Mouse (Mus musculus) forebrain, embryonic 15.5 days (tissue): Measurements from ENCODE around the gene Card10. TPM values are rescaled to one million over a fixed set of nuclear protein-coding genes. Genes with fewer than 3 reads are reported as not detected.
A peak's percentile ranks its signal among the peaks of the same experiment; 100 is the strongest.

Source experiments
- ATAC-seq: fragments of 200-750 bp; cut with Nextera tagmentation; replicated peaks from 2 replicates; pipeline ENCODE4 v1.8.0; 2017; ENCODE audit warnings: mild to moderate bottlenecking, moderate TSS enrichment, moderate library complexity
- H3K27ac ChIP-seq: fragments of 300-500 bp; sonication (generic); replicated peaks from 2 replicates; pipeline ENCODE4 v1.5.1; 2015; ENCODE audit warnings: mild to moderate bottlenecking, inconsistent platforms
- H3K27me3 ChIP-seq: fragments of 300-500 bp; sonication (generic); 2 replicates; pipeline ENCODE4 v1.6.1; 2015; ENCODE audit warnings: inconsistent platforms
- H3K36me3 ChIP-seq: fragments of 300-500 bp; sonication (generic); 2 replicates; pipeline ENCODE4 v1.6.1; 2015; ENCODE audit warnings: mild to moderate bottlenecking, inconsistent platforms
- H3K4me1 ChIP-seq: fragments of 300-500 bp; sonication (generic); 2 replicates; pipeline ENCODE4 v1.6.1; 2015; ENCODE audit warnings: inconsistent platforms
- H3K4me2 ChIP-seq: fragments of 300-500 bp; sonication (generic); replicated peaks from 2 replicates; pipeline ENCODE4 v1.6.1; 2015; ENCODE audit warnings: mild to moderate bottlenecking, inconsistent platforms
- H3K4me3 ChIP-seq: fragments of 300-500 bp; sonication (generic); 2 replicates; pipeline ENCODE4 v1.5.1; 2015; ENCODE audit warnings: mild to moderate bottlenecking, inconsistent platforms
- H3K9ac ChIP-seq: fragments of 300-500 bp; sonication (generic); replicated peaks from 2 replicates; pipeline ENCODE4 v1.6.1; 2015; ENCODE audit warnings: mild to moderate bottlenecking, inconsistent platforms
- H3K9me3 ChIP-seq: fragments of 300-500 bp; sonication (generic); 2 replicates; pipeline ENCODE4 v1.6.1; 2016; ENCODE audit warnings: inconsistent platforms
- WGBS: fragments of 180-500 bp; shearing (Covaris S2); methylation state at CpG from one replicate; pipeline ENCODE4 v1.1.7; 2015; ENCODE audit warnings: mixed read lengths; 5-methylcytosine and 5-hydroxymethylcytosine counted together
- polyA plus RNA-seq: library from polyadenylated mRNA; unstranded; fragments of >200 nt; fragmentation: Nextera tagmentation; extraction: Ambion mirVana; gene quantifications from 2 replicates; pipeline ENCODE4 v1.2.1, GENCODE M21; 2015

Gene Card10
- polyA plus RNA-seq, 1 experiment from 2014 or later = 1.3 TPM

GRCm38 (mm10) chr15:78761112-78761511 lies 41.7 kb downstream of the Card10 start:
- Histone ChIP-seq H3K4me1 (peaks cover 18% of the 10 kb centered on the region), H3K36me3 (no peaks in the 10 kb centered on the region; the same call in 1 of the 2 replicates), H3K27me3 (no peaks in the 10 kb centered on the region), H3K9me3 (no peaks in the 10 kb centered on the region), H3K4me3 (no peak overlapping the region), H3K9ac (no peak overlapping the region), H3K4me2 (no peak overlapping the region), H3K27ac (no peak overlapping the region)
- ATAC-seq = no peak
- 78% methylated on average over 13 of the region's 13 CpGs for WGBS

GRCm38 (mm10) chr15:78758132-78758531 lies 44.7 kb downstream of the Card10 start:
- H3K9ac ChIP-seq = no peak overlapping the region
- no peaks in the 10 kb centered on the region for H3K9me3 ChIP-seq
- no peak overlapping the region for H3K4me3 ChIP-seq
- WGBS = 89% methylated on average over 6 of the region's 6 CpGs
- no peaks in the 10 kb centered on the region for H3K27me3 ChIP-seq
- no peak overlapping the region for H3K27ac ChIP-seq
- ATAC-seq = no peak
- no peaks in the 10 kb centered on the region; the same call in 1 of the 2 replicates for H3K36me3 ChIP-seq
- H3K4me2 ChIP-seq = no peak overlapping the region
- peaks cover 18% of the 10 kb centered on the region for H3K4me1 ChIP-seq

GRCm38 (mm10) chr15:78755966-78756725 lies 46.7 kb downstream of the Card10 start:
- no peaks in the 10 kb centered on the region for H3K9me3 ChIP-seq
- H3K4me3 ChIP-seq = no peak overlapping the region
- no peak overlapping the region for H3K9ac ChIP-seq
- H3K4me1 ChIP-seq = peaks cover 23% of the 10 kb centered on the region
- ATAC-seq = no peak
- H3K36me3 ChIP-seq = no peaks in the 10 kb centered on the region
- no peak overlapping the region for H3K4me2 ChIP-seq
- no peak overlapping the region for H3K27ac ChIP-seq
- H3K27me3 ChIP-seq = no peaks in the 10 kb centered on the region
- WGBS = 85% methylated on average over 12 of the region's 12 CpGs

GRCm38 (mm10) chr15:78755226-78755625 lies 47.6 kb downstream of the Card10 start:
- WGBS = 78% methylated on average over 3 of the region's 3 CpGs
- H3K36me3 ChIP-seq = no peaks in the 10 kb centered on the region
- no peak overlapping the region for H3K9ac ChIP-seq
- H3K4me2 ChIP-seq = no peak overlapping the region
- no peaks in the 10 kb centered on the region for H3K9me3 ChIP-seq
- H3K27ac ChIP-seq = 0 out of 2 replicates have a peak overlapping the region, but pooled peaks have one; percentile 48
- no peak for ATAC-seq
- H3K27me3 ChIP-seq = no peaks in the 10 kb centered on the region
- no peak overlapping the region for H3K4me3 ChIP-seq
- peaks cover 32% of the 10 kb centered on the region for H3K4me1 ChIP-seq

GRCm38 (mm10) chr15:78754144-78754543 lies 48.7 kb downstream of the Card10 start:
- ATAC-seq = no peak
- H3K27ac ChIP-seq = peak overlapping the region; percentile 48; the same call in 1 of the 2 replicates
- H3K4me2 ChIP-seq = no peak overlapping the region
- peaks cover 32% of the 10 kb centered on the region for H3K4me1 ChIP-seq
- WGBS = 78% methylated on average over 5 of the region's 5 CpGs
- no peak overlapping the region for H3K4me3 ChIP-seq
- no peak overlapping the region for H3K9ac ChIP-seq
- H3K27me3 ChIP-seq = no peaks in the 10 kb centered on the region
- no peaks in the 10 kb centered on the region for H3K36me3 ChIP-seq
- no peaks in the 10 kb centered on the region for H3K9me3 ChIP-seq

GRCm38 (mm10) chr15:78752991-78753390 lies 49.9 kb downstream of the Card10 start:
- H3K27me3 ChIP-seq = no peaks in the 10 kb centered on the region
- H3K4me2 ChIP-seq = no peak overlapping the region
- H3K4me3 ChIP-seq = no peak overlapping the region
- no peaks in the 10 kb centered on the region for H3K36me3 ChIP-seq
- ATAC-seq = no peak
- no peak overlapping the region for H3K27ac ChIP-seq
- no peak overlapping the region for H3K9ac ChIP-seq
- peaks cover 32% of the 10 kb centered on the region for H3K4me1 ChIP-seq
- H3K9me3 ChIP-seq = no peaks in the 10 kb centered on the region

- 37% methylated on average over 6 of the region's 6 CpGs for WGBS
- H3K27ac ChIP-seq = peak overlapping the region; percentile 47
Measured at GRCm38 (mm10) chr15:78750608-78751350, 52.1 kb downstream of the Card10 start.

GRCm38 (mm10) chr15:78749855-78750254 lies 53.0 kb downstream of the Card10 start:
- no peaks in the 10 kb centered on the region for H3K36me3 ChIP-seq
- WGBS = 61% methylated on average over 5 of the region's 5 CpGs
- H3K4me2 ChIP-seq = no peak overlapping the region
- H3K9me3 ChIP-seq = no peaks in the 10 kb centered on the region
- no peak overlapping the region for H3K9ac ChIP-seq
- H3K27me3 ChIP-seq = no peaks in the 10 kb centered on the region
- no peak overlapping the region; the same call in 1 of the 2 replicates for H3K27ac ChIP-seq
- H3K4me1 ChIP-seq = peaks cover 27% of the 10 kb centered on the region
- no peak for ATAC-seq
- no peak overlapping the region for H3K4me3 ChIP-seq

More at GRCm38 (mm10) chr15:78750608-78751350, 52.1 kb downstream of the Card10 start:
- Histone ChIP-seq H3K4me2 (no peak overlapping the region), H3K36me3 (no peaks in the 10 kb centered on the region), H3K9me3 (no peaks in the 10 kb centered on the region), H3K4me1 (peaks cover 32% of the 10 kb centered on the region), H3K4me3 (no peak overlapping the region), H3K9ac (no peak overlapping the region), H3K27me3 (no peaks in the 10 kb centered on the region)
- ATAC-seq = peak; percentile 70

GRCm38 (mm10) chr15:78744206-78744605 lies 58.6 kb downstream of the Card10 start:
- Histone ChIP-seq H3K4me3 (no peak overlapping the region), H3K27ac (peak overlapping the region; percentile 54), H3K36me3 (no peaks in the 10 kb centered on the region), H3K27me3 (no peaks in the 10 kb centered on the region), H3K9me3 (no peaks in the 10 kb centered on the region), H3K4me1 (peaks cover 12% of the 10 kb centered on the region), H3K4me2 (no peak overlapping the region), H3K9ac (no peak overlapping the region)
- ATAC-seq = peak; percentile 77
- 1% methylated on average over 5 of the region's 5 CpGs for WGBS

GRCm38 (mm10) chr15:78742831-78743230 lies 60.0 kb downstream of the Card10 start:
- Histone ChIP-seq H3K27me3 (no peaks in the 10 kb centered on the region), H3K4me2 (no peak overlapping the region), H3K9ac (no peak overlapping the region), H3K4me1 (peaks cover 12% of the 10 kb centered on the region), H3K4me3 (no peak overlapping the region), H3K36me3 (no peaks in the 10 kb centered on the region), H3K27ac (no peak overlapping the region), H3K9me3 (no peaks in the 10 kb centered on the region)
- WGBS = 82% methylated on average over 8 of the region's 10 CpGs
- ATAC-seq = no peak

GRCm38 (mm10) chr15:78740662-78741061 lies 62.2 kb downstream of the Card10 start:
- no peak for ATAC-seq
- no peak overlapping the region for H3K9ac ChIP-seq
- 65% methylated on average over 12 of the region's 12 CpGs for WGBS

GRCm38 (mm10) chr15:78737146-78737545 lies 65.7 kb downstream of the Card10 start:
- H3K9ac ChIP-seq = peak overlapping the region; percentile 21; the same call in 1 of the 2 replicates

More at GRCm38 (mm10) chr15:78740662-78741061, 62.2 kb downstream of the Card10 start:
- Histone ChIP-seq H3K4me2 (no peak overlapping the region), H3K27ac (no peak overlapping the region), H3K4me3 (no peak overlapping the region), H3K27me3 (no peaks in the 10 kb centered on the region), H3K4me1 (peaks cover 31% of the 10 kb centered on the region), H3K9me3 (no peaks in the 10 kb centered on the region), H3K36me3 (no peaks in the 10 kb centered on the region)

More at GRCm38 (mm10) chr15:78737146-78737545, 65.7 kb downstream of the Card10 start:
- no peak for ATAC-seq
- Histone ChIP-seq H3K27me3 (no peaks in the 10 kb centered on the region), H3K4me1 (peaks cover 33% of the 10 kb centered on the region), H3K4me2 (no peak overlapping the region), H3K36me3 (no peaks in the 10 kb centered on the region), H3K4me3 (no peak overlapping the region), H3K9me3 (no peaks in the 10 kb centered on the region), H3K27ac (peak overlapping the region; percentile 97)
- WGBS = 61% methylated on average over 6 of the region's 6 CpGs
